Mouse (Mus musculus): ENCODE data around the gene C1qc. TPM values are rescaled to one million over a fixed set of nuclear protein-coding genes. Genes with fewer than 3 reads are reported as not detected.

Gene C1qc
- polyA plus RNA-seq (2012; rRNA removed), result 129 and 153 TPM in 2 replicates

DNA sequence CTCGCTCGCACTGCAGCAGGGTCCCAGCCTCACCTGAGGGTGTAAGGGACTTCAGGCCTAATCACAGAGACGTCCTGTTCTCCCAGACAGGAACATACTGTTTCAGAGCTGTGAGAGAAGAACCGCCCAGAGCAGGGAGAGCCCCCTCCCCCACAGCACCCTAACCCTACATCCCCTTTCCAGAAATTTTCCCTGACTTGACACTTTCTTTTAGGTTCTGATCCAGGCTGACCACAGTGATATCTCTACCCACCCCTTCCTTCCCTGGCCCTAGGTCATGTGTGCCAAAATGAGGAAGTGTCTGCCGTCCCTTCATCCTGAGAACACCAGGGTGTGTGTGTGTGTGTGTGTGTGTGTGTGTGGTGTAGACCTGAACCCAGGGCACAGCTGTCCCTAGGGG is at the start of gene C1qc:
C1qc (minus strand) TSS at position 255 of the 400 bp plus-strand sequence.

DNA sequence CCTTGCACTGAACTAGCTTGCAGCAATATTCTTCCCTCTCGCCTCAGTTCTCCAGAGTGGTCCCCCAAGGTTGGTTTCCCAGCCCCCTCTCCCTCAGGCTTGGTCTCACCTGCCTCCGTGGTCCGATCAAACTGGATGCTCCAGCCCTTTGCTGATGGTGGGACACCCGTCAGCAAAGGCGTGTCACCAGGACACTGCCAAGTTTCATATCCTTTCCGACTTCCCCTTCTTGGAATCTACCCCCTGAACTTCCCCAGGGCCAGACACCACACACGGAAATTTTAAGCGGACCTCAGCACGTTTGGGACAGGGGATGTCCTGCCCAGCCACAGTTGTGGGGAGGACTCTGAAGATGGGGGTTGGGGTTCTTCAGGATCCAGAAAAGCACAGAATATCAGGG is 5.8 kb upstream of the C1qc start, which contains the start of gene C1qa:
C1qa (minus strand) TSS at position 167 of the 400 bp plus-strand sequence.

DNA sequence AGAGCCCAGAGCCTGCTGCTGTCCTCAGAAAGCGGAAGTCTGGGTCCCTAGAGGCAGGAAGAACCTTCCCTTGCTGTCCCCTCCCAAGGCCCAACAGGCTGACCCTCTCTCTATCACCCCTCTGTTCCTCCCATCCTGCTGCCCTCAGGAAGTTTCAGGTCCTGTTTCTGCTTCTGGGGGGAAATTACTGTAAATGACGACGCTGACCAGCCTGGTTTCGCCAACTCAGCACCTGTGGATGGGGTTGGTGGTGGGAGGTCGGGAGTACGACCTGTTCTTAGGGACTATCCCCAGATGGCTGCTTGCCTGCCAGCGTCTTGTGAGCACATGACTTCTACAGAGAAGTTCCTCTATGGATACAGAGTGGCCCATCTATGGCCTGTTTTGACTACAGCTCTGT is 6.8 kb downstream of the C1qc start, which contains the start of gene C1qb:
C1qb (minus strand) TSS at position 87 of the 400 bp plus-strand sequence.

Other genes with a start within 250 kb of the C1qc start
- gene Ephb2, start 57.1 kb downstream of the C1qc start, polyA plus RNA-seq (2012; rRNA removed), result 0.41 and 0.42 TPM in 2 replicates
- 188 and 207 TPM in 2 replicates for gene C1qb, start 6.9 kb downstream of the C1qc start, polyA plus RNA-seq (2012; rRNA removed)
- 106 and 113 TPM in 2 replicates for gene C1qa, start 5.7 kb upstream of the C1qc start, polyA plus RNA-seq (2012; rRNA removed)
- 0.24 and 0.80 TPM in 2 replicates for gene Epha8, start 63.8 kb upstream of the C1qc start, polyA plus RNA-seq (2012; rRNA removed)
- gene Zbtb40, start 155.7 kb upstream of the C1qc start, polyA plus RNA-seq (2012; rRNA removed), result 1.5 and 2.1 TPM in 2 replicates